Mouse (Mus musculus) kidney, embryonic 15.5 days (tissue): ENCODE data around the gene Zfp36l3. TPM values are rescaled to one million over a fixed set of nuclear protein-coding genes. Genes with fewer than 3 reads are reported as not detected.
"Not testable (repeated sequence)": the region's sequence is repeated elsewhere in the genome, so short reads cannot be mapped to it uniquely, and the experiment has no call there.

Source experiments
- ATAC-seq: fragments of 200-750 bp; cut with Nextera tagmentation; replicated peaks from 2 replicates; pipeline ENCODE4 v1.8.0; 2017; ENCODE audit warnings: moderate TSS enrichment; ENCODE audit not compliant: low FRiP score
- H3K27ac ChIP-seq: fragments of 300-500 bp; sonication (generic); 2 replicates; pipeline ENCODE4 v1.5.1; 2015; ENCODE audit warnings: mild to moderate bottlenecking, inconsistent platforms
- H3K27me3 ChIP-seq: fragments of 300-500 bp; sonication (generic); 2 replicates; pipeline ENCODE4 v1.6.1; 2015; ENCODE audit warnings: inconsistent platforms
- H3K36me3 ChIP-seq: fragments of 300-500 bp; sonication (generic); 2 replicates; pipeline ENCODE4 v1.6.1; 2015; ENCODE audit warnings: inconsistent platforms
- H3K4me1 ChIP-seq: fragments of 300-500 bp; sonication (generic); 2 replicates; pipeline ENCODE4 v1.6.1; 2015; ENCODE audit warnings: inconsistent platforms
- H3K4me2 ChIP-seq: fragments of 300-500 bp; sonication (generic); 2 replicates; pipeline ENCODE4 v1.6.1; 2015; ENCODE audit warnings: moderate library complexity, mild to moderate bottlenecking, inconsistent platforms
- H3K4me3 ChIP-seq: fragments of 300-500 bp; sonication (generic); replicated peaks from 2 replicates; pipeline ENCODE4 v1.5.1; 2015; ENCODE audit warnings: mild to moderate bottlenecking, inconsistent platforms
- H3K9ac ChIP-seq: fragments of 300-500 bp; sonication (generic); 2 replicates; pipeline ENCODE4 v1.6.1; 2015; ENCODE audit warnings: mild to moderate bottlenecking, inconsistent platforms
- H3K9me3 ChIP-seq: fragments of 300-500 bp; sonication (generic); replicated peaks from 2 replicates; pipeline ENCODE4 v1.6.1; 2016; ENCODE audit warnings: inconsistent platforms
- WGBS: fragments of 180-500 bp; shearing (Covaris S2); methylation state at CpG from one replicate; pipeline ENCODE4 v1.1.7; 2015; ENCODE audit warnings: mixed read lengths; 5-methylcytosine and 5-hydroxymethylcytosine counted together
- polyA plus RNA-seq: library from polyadenylated mRNA; unstranded; fragments of >200 nt; fragmentation: Nextera tagmentation; extraction: Ambion mirVana; gene quantifications from 2 replicates; pipeline ENCODE4 v1.2.1, GENCODE M21; 2015

The Zfp36l3 gene
- 0.06 TPM in 1 of 2 replicates, not detected in the other for polyA plus RNA-seq

DNA sequence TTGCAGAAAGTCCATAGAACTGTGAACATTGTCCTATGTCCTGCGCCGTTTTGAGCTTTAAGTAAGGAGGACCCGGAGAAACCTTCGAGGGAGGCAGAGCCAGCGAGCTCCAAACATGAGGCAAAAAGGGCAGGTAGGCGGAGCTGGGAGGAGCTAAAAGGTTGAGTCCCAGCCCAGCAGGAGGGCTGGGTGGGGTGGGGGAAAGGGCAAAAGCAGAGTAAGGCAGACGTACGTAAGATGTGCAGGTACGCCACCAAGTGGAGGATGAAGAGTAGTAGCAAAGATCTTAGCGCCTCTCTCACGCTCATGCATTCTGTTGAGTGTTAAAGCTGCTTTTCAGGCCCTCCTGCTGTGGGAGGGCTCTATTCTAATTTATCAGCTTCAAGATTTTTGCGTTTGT, at the start of gene Zfp36l3:
Zfp36l3 (minus strand) TSS at position 119 of the 400 bp plus-strand sequence.
- Histone ChIP-seq H3K9me3 (no peaks in the 10 kb centered on the region), H3K27me3 (no peaks in the 10 kb centered on the region), H3K4me3 (no peak within 1 kb of the TSS), H3K9ac (no peak within 1 kb of the TSS), H3K27ac (no peak within 1 kb of the TSS), H3K4me1 (no peaks in the 10 kb centered on the region), H3K4me2 (no peak within 1 kb of the TSS), H3K36me3 (no peaks in the 10 kb centered on the region)
- 91% methylated on average over 12 of the region's 12 CpGs for WGBS
- no peak for ATAC-seq

DNA sequence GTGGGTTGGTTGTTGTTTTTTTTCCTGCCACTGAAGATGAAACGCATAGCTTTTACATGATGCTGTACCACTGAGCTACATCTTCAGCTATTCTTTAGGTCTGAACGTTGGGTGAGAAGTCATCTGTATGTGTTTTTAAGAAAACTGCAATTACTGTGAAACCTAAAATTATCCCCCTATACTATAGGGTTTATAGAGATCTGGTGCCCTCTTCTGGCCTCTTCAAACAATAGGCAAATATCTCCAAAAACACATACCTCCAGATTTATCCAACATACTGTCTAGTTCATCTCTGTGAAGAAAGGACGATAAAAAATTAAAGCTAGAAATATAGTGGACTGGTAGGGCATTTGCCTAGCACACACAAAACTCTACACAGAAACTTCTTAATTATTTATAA, 22.9 kb upstream of the Zfp36l3 start:
- H3K4me2 ChIP-seq = no peak overlapping the region
- 31% methylated on average over 3 of the region's 3 CpGs for WGBS
- H3K9me3 ChIP-seq = no peaks in the 10 kb centered on the region
- no peaks in the 10 kb centered on the region for H3K27me3 ChIP-seq
- no peak overlapping the region for H3K27ac ChIP-seq
- no peak overlapping the region for H3K9ac ChIP-seq
- no peaks in the 10 kb centered on the region for H3K36me3 ChIP-seq
- no peak for ATAC-seq
- H3K4me1 ChIP-seq = no peaks in the 10 kb centered on the region
- H3K4me3 ChIP-seq = no peak overlapping the region

DNA sequence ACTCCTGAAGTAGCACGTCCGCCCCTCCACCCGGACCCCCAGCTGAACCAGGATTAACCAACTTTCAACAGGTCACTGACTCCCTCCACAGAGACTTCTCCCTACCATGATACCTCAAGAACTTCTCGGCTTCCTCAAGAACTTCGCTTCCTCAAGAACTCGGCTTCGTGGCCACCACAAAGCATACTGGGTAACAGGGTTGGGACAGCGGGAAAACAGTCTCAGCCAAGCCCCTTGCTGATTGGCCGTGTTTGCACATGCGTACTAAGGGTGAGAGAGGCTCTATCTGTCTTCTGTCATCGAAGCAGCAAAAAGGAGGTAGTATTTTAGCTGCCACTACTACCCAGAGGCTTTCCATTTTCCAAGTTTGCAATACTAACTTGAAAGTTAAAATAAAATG, 21.3 kb upstream of the Zfp36l3 start, which contains the start of gene Xlr:
Xlr (minus strand) TSS at position 188 of the 400 bp plus-strand sequence.
- H3K27me3 ChIP-seq, H3K4me3 ChIP-seq, H3K36me3 ChIP-seq, H3K4me1 ChIP-seq, H3K4me2 ChIP-seq, H3K9me3 ChIP-seq, ATAC-seq, H3K9ac ChIP-seq, H3K27ac ChIP-seq: not testable (repeated sequence)
- 82% methylated on average over 11 of the region's 11 CpGs for WGBS

DNA sequence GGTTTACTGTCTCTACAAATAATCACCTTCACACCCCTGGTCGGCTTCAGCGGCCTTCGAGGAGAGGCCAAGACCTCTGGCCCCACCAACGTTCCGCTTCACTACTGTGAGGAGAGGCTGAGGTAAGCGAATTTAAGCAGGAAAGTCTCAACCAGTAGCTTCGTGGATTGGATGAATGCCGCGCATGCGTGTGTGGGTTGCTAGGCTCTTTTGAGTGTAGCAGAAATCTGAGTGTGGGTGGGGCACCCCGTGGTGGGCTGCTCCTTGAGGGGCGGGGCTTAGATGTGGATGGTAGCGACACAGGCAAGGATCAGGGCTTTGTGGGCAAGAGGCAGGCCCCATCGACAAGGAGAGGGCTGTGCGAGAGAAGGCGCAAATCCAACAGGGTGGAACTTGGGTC, 18.5 kb downstream of the Zfp36l3 start, which contains the start of gene 1700013H16Rik:
1700013H16Rik (minus strand) TSS at position 96 of the 400 bp plus-strand sequence.
- Histone ChIP-seq H3K27ac (no peak within 1 kb of the TSS), H3K4me2 (no peak within 1 kb of the TSS), H3K4me3 (no peak within 1 kb of the TSS), H3K36me3 (no peaks in the 10 kb centered on the region), H3K9me3 (no peaks in the 10 kb centered on the region), H3K4me1 (no peaks in the 10 kb centered on the region), H3K27me3 (no peaks in the 10 kb centered on the region), H3K9ac (no peak within 1 kb of the TSS)
- 91% methylated on average over 16 of the region's 16 CpGs for WGBS
- ATAC-seq = no peak

DNA sequence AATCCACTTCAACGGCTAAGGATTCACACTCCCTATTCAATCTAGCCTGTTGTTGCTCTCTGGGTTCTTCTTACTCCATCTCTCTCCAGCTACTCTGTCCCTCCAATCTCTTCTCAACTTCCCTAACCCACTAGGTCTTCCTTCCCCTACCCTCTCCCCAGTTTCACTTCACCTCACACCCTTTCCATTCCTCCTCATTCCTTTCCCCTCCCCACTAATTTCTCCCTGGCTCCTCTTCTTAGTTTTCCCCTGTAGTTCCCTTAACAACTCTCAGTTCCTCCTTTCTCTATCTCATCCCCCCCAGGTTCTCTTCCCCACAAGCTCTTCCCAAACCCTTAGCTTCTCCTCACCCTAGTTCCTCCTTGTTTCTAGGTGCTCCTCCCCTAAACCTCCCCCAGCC, 23.3 kb downstream of the Zfp36l3 start:
- Histone ChIP-seq H3K36me3 (no peaks in the 10 kb centered on the region), H3K9ac (no peak overlapping the region), H3K4me3 (no peak overlapping the region), H3K27me3 (no peaks in the 10 kb centered on the region), H3K9me3 (no peaks in the 10 kb centered on the region), H3K27ac (no peak overlapping the region), H3K4me1 (no peaks in the 10 kb centered on the region), H3K4me2 (no peak overlapping the region)
- 91% methylated on average over 1 of the region's 1 CpGs for WGBS
- no peak for ATAC-seq

DNA sequence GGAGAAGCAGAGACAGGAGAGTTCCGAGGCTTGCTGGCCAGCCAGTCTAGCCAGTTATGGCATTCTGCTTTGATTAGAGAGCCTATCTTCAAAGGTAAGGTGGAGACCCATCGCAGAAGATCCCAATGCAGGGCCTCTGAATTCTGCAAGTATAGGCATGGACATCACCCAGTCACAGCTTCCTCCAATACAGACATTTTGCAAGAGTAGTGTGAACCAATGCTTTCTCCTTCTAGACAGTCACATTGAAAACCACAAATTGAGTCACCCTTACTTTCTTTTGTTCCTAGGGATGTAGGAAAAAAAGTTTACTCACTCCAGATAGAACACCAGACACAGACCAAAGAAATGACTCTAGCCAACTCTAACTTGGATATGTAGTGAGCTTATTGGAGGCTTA, 47.2 kb downstream of the Zfp36l3 start:
- no peak overlapping the region for H3K27ac ChIP-seq
- no peaks in the 10 kb centered on the region for H3K4me1 ChIP-seq
- no peak overlapping the region for H3K4me2 ChIP-seq
- 82% methylated on average over 2 of the region's 2 CpGs for WGBS
- H3K9me3 ChIP-seq = no peaks in the 10 kb centered on the region
- no peaks in the 10 kb centered on the region for H3K27me3 ChIP-seq
- no peak for ATAC-seq
- no peak overlapping the region for H3K9ac ChIP-seq
- no peak overlapping the region for H3K4me3 ChIP-seq
- H3K36me3 ChIP-seq = no peaks in the 10 kb centered on the region

DNA sequence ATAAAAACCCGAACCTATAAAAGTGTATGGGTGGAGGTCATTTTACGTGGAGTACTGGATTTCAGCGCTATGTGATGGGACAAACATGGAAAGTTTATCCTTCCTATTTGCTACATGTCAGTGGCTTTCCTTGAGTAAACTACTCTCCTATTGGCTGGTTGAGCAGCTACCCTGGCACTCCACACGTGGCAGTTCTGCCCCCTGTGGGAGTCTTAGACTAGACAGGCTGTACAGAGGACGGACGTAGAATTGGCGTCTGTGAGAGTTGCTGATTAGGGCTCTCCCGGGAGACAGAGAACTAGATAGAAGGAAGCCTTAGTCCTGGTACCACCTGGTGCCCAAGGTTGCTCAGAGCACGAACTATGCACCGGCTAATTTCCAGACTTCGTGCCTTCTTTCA, 51.6 kb downstream of the Zfp36l3 start, which contains the start of gene 4930502E18Rik:
4930502E18Rik (plus strand) TSS at position 231 of the 400 bp plus-strand sequence.
- Histone ChIP-seq H3K27ac (no peak within 1 kb of the TSS), H3K9ac (no peak within 1 kb of the TSS), H3K9me3 (no peaks in the 10 kb centered on the region), H3K27me3 (no peaks in the 10 kb centered on the region), H3K4me3 (no peak within 1 kb of the TSS), H3K4me2 (no peak within 1 kb of the TSS), H3K4me1 (no peaks in the 10 kb centered on the region), H3K36me3 (no peaks in the 10 kb centered on the region)
- no peak for ATAC-seq
- WGBS = 80% methylated on average over 11 of the region's 11 CpGs

Other genes with a start within 250 kb of the Zfp36l3 start
- gene Rtl8c, start 168.4 kb downstream of the Zfp36l3 start, polyA plus RNA-seq = 63.5 and 71.0 TPM in 2 replicates
- gene Gm14597, start 167.4 kb downstream of the Zfp36l3 start, polyA plus RNA-seq = not detected in 2 replicates
- 69.1 and 76.4 TPM in 2 replicates for gene Rtl8a, start 132.7 kb downstream of the Zfp36l3 start, polyA plus RNA-seq
- gene Rtl8b, start 106.0 kb downstream of the Zfp36l3 start, polyA plus RNA-seq = 62.8 and 65.5 TPM in 2 replicates
- 0.71 and 1.4 TPM in 2 replicates for gene 4930502E18Rik, start 51.6 kb downstream of the Zfp36l3 start, polyA plus RNA-seq
- gene 1700013H16Rik, start 18.6 kb downstream of the Zfp36l3 start, polyA plus RNA-seq = not detected in 2 replicates
- 0.61 and 0.75 TPM in 2 replicates for gene Xlr, start 21.3 kb upstream of the Zfp36l3 start, polyA plus RNA-seq